Mouse (Mus musculus) small intestine, adult 2 months (tissue): Measurements from ENCODE around the gene Gatad2a.

Experiments used
- CTCF ChIP-seq: fragments of 200-500 bp; IDR thresholded peaks from 2 replicates; pipeline ENCODE4 v1.5.1; 2012; ENCODE audit warnings: low read depth, mild to moderate bottlenecking, control low read depth, inconsistent platforms, low read length, moderate library complexity, mixed read lengths; ENCODE audit not compliant: insufficient replicate concordance, insufficient read length; ENCODE audit errors: extremely low read depth
- POLR2A ChIP-seq: fragments of 200-500 bp; IDR thresholded peaks from 2 replicates; pipeline ENCODE4 v1.6.1; 2012; ENCODE audit warnings: low read depth, mild to moderate bottlenecking, control low read depth, inconsistent platforms, low read length, moderate library complexity

DNA sequence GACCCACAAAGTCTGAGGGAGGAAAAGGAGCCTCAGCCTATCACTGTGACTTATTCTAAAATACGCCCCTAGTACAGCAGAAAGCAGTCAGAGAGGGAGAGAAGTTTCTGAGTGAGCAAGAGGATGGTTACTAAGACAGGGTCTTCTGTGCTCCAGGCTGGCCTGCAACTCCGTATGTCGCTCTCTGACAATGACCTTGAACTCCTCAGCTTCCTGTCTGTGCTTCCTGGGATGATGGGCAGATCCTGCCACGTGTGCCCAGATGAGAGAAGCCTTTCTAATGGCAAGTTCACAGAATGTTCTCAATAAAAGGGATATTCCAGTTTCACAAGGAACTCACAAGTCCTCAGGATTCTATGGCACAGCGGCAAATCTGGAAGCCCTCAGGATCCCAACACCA lies 61.6 kb downstream of the Gatad2a start:
- TF ChIP-seq POLR2A (no peak), CTCF (no peak)
